ENCODE assay signal across 28 mouse cellular contexts in genomic region chr15:81006127-81006735, GRCm38 (mm10). TPM values are rescaled to one million over a fixed set of nuclear protein-coding genes. Genes with fewer than 3 reads are reported as not detected.
DNase-seq lines count a peak whose midpoint lies in the region; ATAC-seq lines count a peak whose summit lies in the region.
"Had no signal": no experiment of that assay in that cellular context is flagged by ENCODE, and none has a peak within 500 bp of the region (broad histone marks: within the 10 kb centered on the region; RNA-seq: fewer than 3 reads in every experiment).

No protein-coding gene starts in this region.

- no peak overlapping the region for H3K4me3 ChIP-seq in embryonic facial prominence, embryonic 13.5 days
- H3K4me3 ChIP-seq: gastrocnemius, adult 2 months; heart, embryonic 13.5 days; hindbrain, embryonic 15.5 days; left cerebral cortex, adult 2 months; limb, embryonic 13.5 days; liver, embryonic 12.5 days; midbrain, embryonic 12.5 days; myocyte; neural tube, embryonic 12.5 days had no signal

- peak overlapping the region; percentile 35; the same call in 1 of the 2 replicates for H3K27ac ChIP-seq in embryonic facial prominence, embryonic 13.5 days
- H3K27ac ChIP-seq: gastrocnemius, adult 2 months; heart, embryonic 13.5 days; hindbrain, embryonic 15.5 days; left cerebral cortex, adult 2 months; limb, embryonic 13.5 days; liver, embryonic 12.5 days; midbrain, embryonic 12.5 days; neural tube, embryonic 12.5 days had no signal

- H3K27me3 ChIP-seq in embryonic facial prominence, embryonic 13.5 days, result no peaks in the 10 kb centered on the region
- H3K27me3 ChIP-seq: heart, embryonic 13.5 days; hindbrain, embryonic 15.5 days; limb, embryonic 13.5 days; liver, embryonic 12.5 days; midbrain, embryonic 12.5 days; neural tube, embryonic 12.5 days had no signal

- H3K36me3 ChIP-seq in embryonic facial prominence, embryonic 13.5 days, result peaks cover 53% of the 10 kb centered on the region

- H3K9me3 ChIP-seq in embryonic facial prominence, embryonic 13.5 days, result no peaks in the 10 kb centered on the region
- H3K9me3 ChIP-seq: heart, embryonic 13.5 days; hindbrain, embryonic 15.5 days; limb, embryonic 13.5 days; liver, embryonic 12.5 days; midbrain, embryonic 12.5 days; neural tube, embryonic 12.5 days had no signal

- H3K4me1 ChIP-seq in embryonic facial prominence, embryonic 13.5 days, result no peaks in the 10 kb centered on the region
- H3K4me1 ChIP-seq: heart, embryonic 13.5 days; hindbrain, embryonic 15.5 days; limb, embryonic 13.5 days; midbrain, embryonic 12.5 days; neural tube, embryonic 12.5 days had no signal

- 79% methylated on average over 10 of the region's 10 CpGs for WGBS in embryonic facial prominence, embryonic 13.5 days

- no peak overlapping the region for H3K4me2 ChIP-seq in embryonic facial prominence, embryonic 13.5 days
- H3K4me2 ChIP-seq: heart, embryonic 13.5 days; hindbrain, embryonic 15.5 days; limb, embryonic 13.5 days; liver, embryonic 12.5 days; midbrain, embryonic 12.5 days; neural tube, embryonic 12.5 days had no signal

- H3K9ac ChIP-seq in embryonic facial prominence, embryonic 13.5 days, result no peak overlapping the region
- H3K9ac ChIP-seq: heart, embryonic 13.5 days; hindbrain, embryonic 15.5 days; limb, embryonic 13.5 days; liver, embryonic 12.5 days; liver, postnatal 0 days; midbrain, embryonic 12.5 days; neural tube, embryonic 12.5 days had no signal

- ATAC-seq in embryonic facial prominence, embryonic 13.5 days (ENCODE audit: insufficient number of reproducible peaks, insufficient read depth, low FRiP score, low TSS enrichment, low read depth), result no peak
- ATAC-seq: forebrain, embryonic 16.5 days; inflammation-experienced regulatory T-cells, adult 6 months; liver, embryonic 12.5 days; liver, postnatal 0 days had no signal

- DNase-seq in cerebellum, adult 11 months, result peak; percentile 44
- DNase-seq in cerebellum, adult 18-20 months, result peak; percentile 60
- peak; percentile 59 to 68 for DNase-seq in cerebellum, postnatal 10 days
- no peak for DNase-seq in adrenal gland, adult 18-20 months (ENCODE audit: low spot score in 2 of 2)
- DNase-seq in spleen, postnatal 14 days (ENCODE audit: low spot score in 2 of 2), result no peak
- no peak for DNase-seq in liver
- DNase-seq: adrenal gland, postnatal 10 days; B cell, adult 2 months; gastrocnemius, adult 2 months; gastrocnemius, postnatal 36 days; heart, adult 18-20 months; heart, postnatal 10 days; kidney, adult 11 months; kidney, postnatal 14 days; liver, postnatal 0 days; lung, postnatal 36 days; thymus, postnatal 14 days had no signal

RNA-seq across cellular contexts. Expression of gene Sgsm3, which starts 28.7 kb away (rescaled TPM):
- polyA plus RNA-seq in embryonic facial prominence, embryonic 13.5 days (2015; fragmentation: Nextera tagmentation; extraction: Ambion mirVana), result 25.9 and 26.3 TPM in 2 replicates
- 10 to 100 TPM; 15.6 to 26.6 TPM for total RNA-seq in adrenal gland, adult 18-20 months (2021)

RNA-seq across cellular contexts. Expression of gene Adsl, which starts 57.9 kb away (rescaled TPM):
- 153 and 177 TPM in 2 replicates for polyA plus RNA-seq in embryonic facial prominence, embryonic 13.5 days (2015; fragmentation: Nextera tagmentation; extraction: Ambion mirVana)
- 10 to 100 TPM; 34.8 to 37.1 TPM for total RNA-seq in adrenal gland, adult 18-20 months (2021)

Comparison
In these comparisons a context has a peak if more than half of its experiments do, and no peak if none do; other contexts are left out.
1. DNase-seq: peak in cerebellum, adult 11 months (single experiment), cerebellum, adult 18-20 months (2 of 2) and cerebellum, postnatal 10 days (2 of 2); none in adrenal gland, adult 18-20 months (0 of 2), spleen, postnatal 14 days (0 of 2) and liver (single experiment).